Mouse (Mus musculus) liver, postnatal 0 days (tissue): ENCODE measurements at regions not wholly inside any gene's neighbourhood (a gene's known extent, or its start where the extent isn't known, plus 50 kb on each side); places are given as distances from the start of the nearest gene placed in this dataset.

Source experiments
- CTCF ChIP-seq: sonication (generic); IDR thresholded peaks from 2 replicates; pipeline ENCODE4 v1.5.1; 2016; ENCODE audit warnings: antibody characterized with exemption, low read depth
- EP300 ChIP-seq: IDR thresholded peaks from 2 replicates; pipeline ENCODE4 v1.6.1; 2016; ENCODE audit warnings: antibody characterized with exemption, low read depth, mild to moderate bottlenecking

DNA sequence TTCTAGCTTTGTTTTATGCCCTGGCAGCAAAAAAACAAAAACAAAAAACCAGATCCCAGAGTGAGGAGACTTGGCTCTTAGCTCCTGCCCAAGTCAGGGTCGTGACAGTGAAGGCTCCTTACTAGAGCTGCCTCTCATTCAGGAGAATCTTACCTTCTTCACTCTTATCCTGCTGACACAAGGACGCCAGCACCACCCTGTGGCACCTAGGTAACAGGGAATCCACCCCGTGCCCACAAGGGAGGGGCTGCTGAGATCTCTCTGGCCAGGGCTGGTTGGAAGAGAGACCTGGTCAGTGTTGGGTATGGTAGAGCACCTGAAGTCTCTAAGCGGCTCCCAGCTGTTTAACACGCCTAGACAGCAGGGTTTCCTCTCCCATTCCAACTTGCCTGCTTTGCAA lies 139.3 kb downstream of the Cyp26a1 start:
- TF ChIP-seq CTCF (peak; percentile 52), EP300 (no peak)
